Mouse (Mus musculus): ENCODE data around the gene Adam21. TPM values are rescaled to one million over a fixed set of nuclear protein-coding genes. Genes with fewer than 3 reads are reported as not detected.

The Adam21 gene
- 0.38 and 0.59 TPM in 2 replicates for polyA plus RNA-seq (2015; fragmentation: Nextera tagmentation; extraction: Ambion mirVana)

GRCm38 (mm10) chr12:81568374-81568773, at the start of gene Adam21:
Adam21 (minus strand) TSS chr12:81568474.
- Histone ChIP-seq H3K27me3 (no peaks in the 10 kb centered on the region), H3K27ac (no peak within 1 kb of the TSS), H3K9me3 (replicated peaks) (no peaks in the 10 kb centered on the region), H3K9ac (no peak within 1 kb of the TSS), H3K4me2 (no peak within 1 kb of the TSS), H3K36me3 (ENCODE audit: poor library complexity, severe bottlenecking) (peaks cover 26% of the 10 kb centered on the region), H3K4me3 (no peak within 1 kb of the TSS), H3K4me1 (no peaks in the 10 kb centered on the region)
- 83% methylated on average over 1 of the region's 1 CpGs for WGBS
- no peak for ATAC-seq

GRCm38 (mm10) chr12:81616980-81617379, 48.7 kb upstream of the Adam21 start:
- H3K4me3 ChIP-seq: no peak overlapping the region
- ATAC-seq: no peak
- 83% methylated on average over 7 of the region's 7 CpGs for WGBS
- no peak overlapping the region for H3K27ac ChIP-seq
- H3K9ac ChIP-seq: no peak overlapping the region
- H3K36me3 ChIP-seq (ENCODE audit: poor library complexity, severe bottlenecking): no peaks in the 10 kb centered on the region
- H3K9me3 ChIP-seq (replicated peaks): no peaks in the 10 kb centered on the region
- no peaks in the 10 kb centered on the region for H3K27me3 ChIP-seq
- H3K4me2 ChIP-seq: no peak overlapping the region
- H3K4me1 ChIP-seq: no peaks in the 10 kb centered on the region

GRCm38 (mm10) chr12:81615807-81616206, 47.5 kb upstream of the Adam21 start:
- H3K4me3 ChIP-seq: no peak overlapping the region
- no peak overlapping the region for H3K9ac ChIP-seq
- no peaks in the 10 kb centered on the region for H3K9me3 ChIP-seq (replicated peaks)
- 88% methylated on average over 6 of the region's 6 CpGs for WGBS
- H3K27me3 ChIP-seq: no peaks in the 10 kb centered on the region
- H3K4me2 ChIP-seq: no peak overlapping the region
- no peaks in the 10 kb centered on the region for H3K4me1 ChIP-seq
- no peak overlapping the region for H3K27ac ChIP-seq
- no peaks in the 10 kb centered on the region for H3K36me3 ChIP-seq (ENCODE audit: poor library complexity, severe bottlenecking)
- ATAC-seq: no peak

- no peak overlapping the region for H3K4me3 ChIP-seq
- H3K9ac ChIP-seq: no peak overlapping the region
- no peak overlapping the region for H3K27ac ChIP-seq
- H3K4me2 ChIP-seq: no peak overlapping the region
- no peaks in the 10 kb centered on the region for H3K27me3 ChIP-seq
- no peak for ATAC-seq
- no peaks in the 10 kb centered on the region for H3K9me3 ChIP-seq (replicated peaks)
- no peaks in the 10 kb centered on the region for H3K4me1 ChIP-seq
- H3K36me3 ChIP-seq (ENCODE audit: poor library complexity, severe bottlenecking): no peaks in the 10 kb centered on the region
These were observed 41.2 kb upstream of the Adam21 start for GRCm38 (mm10) chr12:81609445-81609844.

DNA sequence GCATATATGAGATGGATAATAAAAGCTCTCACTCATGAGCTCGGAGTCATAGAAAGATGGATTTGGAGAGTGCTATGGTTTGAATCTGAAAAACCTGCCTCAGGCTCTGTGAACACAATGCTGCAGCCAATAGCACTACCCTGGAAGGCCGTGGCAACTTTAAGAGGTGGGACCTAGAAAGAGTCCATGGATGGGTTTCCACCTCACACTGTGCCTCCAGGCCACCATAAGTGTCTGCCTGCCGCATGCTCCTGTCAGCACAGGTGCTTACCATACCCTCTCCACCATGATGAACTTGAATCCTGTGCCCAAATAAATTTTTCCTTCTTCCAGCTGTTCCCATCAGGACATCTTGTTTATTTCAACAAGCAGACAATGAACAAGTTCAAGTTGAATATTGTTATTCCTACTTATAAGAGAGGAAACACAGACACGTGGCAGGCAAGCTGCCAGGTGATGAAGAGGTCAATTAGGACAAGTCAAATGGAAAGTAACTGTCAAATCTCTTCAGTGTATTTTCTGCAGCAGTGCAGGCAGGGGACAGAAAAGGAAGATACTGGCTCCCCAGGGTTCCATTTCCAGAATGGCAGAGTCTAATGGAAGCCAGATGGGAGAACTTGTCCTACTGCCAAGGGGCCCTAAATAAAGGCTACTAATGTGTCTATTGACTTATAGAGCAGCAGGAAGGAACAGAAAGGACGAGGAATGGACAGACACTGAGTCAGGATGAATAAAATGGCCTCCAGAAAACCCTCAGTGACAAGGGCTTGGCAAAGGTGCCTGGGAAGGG, 36.9 kb upstream of the Adam21 start:
- Histone ChIP-seq H3K36me3 (ENCODE audit: poor library complexity, severe bottlenecking) (no peaks in the 10 kb centered on the region), H3K9me3 (replicated peaks) (no peaks in the 10 kb centered on the region), H3K27me3 (peaks cover 17% of the 10 kb centered on the region), H3K4me2 (no peak overlapping the region), H3K4me1 (no peaks in the 10 kb centered on the region), H3K27ac (no peak overlapping the region), H3K9ac (no peak overlapping the region), H3K4me3 (no peak overlapping the region)
- 62% methylated on average over 5 of the region's 5 CpGs for WGBS
- ATAC-seq: no peak

GRCm38 (mm10) chr12:81596547-81597262, 28.4 kb upstream of the Adam21 start:
- no peak overlapping the region for H3K27ac ChIP-seq
- H3K9me3 ChIP-seq (replicated peaks): no peaks in the 10 kb centered on the region
- H3K36me3 ChIP-seq (ENCODE audit: poor library complexity, severe bottlenecking): no peaks in the 10 kb centered on the region
- ATAC-seq: no peak
- H3K27me3 ChIP-seq: peaks cover 8% of the 10 kb centered on the region; the same call in 1 of the 2 replicates
- peaks cover 9% of the 10 kb centered on the region for H3K4me1 ChIP-seq
- no peak overlapping the region for H3K4me3 ChIP-seq
- no peak overlapping the region for H3K4me2 ChIP-seq
- 78% methylated on average over 8 of the region's 8 CpGs for WGBS
- H3K9ac ChIP-seq: no peak overlapping the region

DNA sequence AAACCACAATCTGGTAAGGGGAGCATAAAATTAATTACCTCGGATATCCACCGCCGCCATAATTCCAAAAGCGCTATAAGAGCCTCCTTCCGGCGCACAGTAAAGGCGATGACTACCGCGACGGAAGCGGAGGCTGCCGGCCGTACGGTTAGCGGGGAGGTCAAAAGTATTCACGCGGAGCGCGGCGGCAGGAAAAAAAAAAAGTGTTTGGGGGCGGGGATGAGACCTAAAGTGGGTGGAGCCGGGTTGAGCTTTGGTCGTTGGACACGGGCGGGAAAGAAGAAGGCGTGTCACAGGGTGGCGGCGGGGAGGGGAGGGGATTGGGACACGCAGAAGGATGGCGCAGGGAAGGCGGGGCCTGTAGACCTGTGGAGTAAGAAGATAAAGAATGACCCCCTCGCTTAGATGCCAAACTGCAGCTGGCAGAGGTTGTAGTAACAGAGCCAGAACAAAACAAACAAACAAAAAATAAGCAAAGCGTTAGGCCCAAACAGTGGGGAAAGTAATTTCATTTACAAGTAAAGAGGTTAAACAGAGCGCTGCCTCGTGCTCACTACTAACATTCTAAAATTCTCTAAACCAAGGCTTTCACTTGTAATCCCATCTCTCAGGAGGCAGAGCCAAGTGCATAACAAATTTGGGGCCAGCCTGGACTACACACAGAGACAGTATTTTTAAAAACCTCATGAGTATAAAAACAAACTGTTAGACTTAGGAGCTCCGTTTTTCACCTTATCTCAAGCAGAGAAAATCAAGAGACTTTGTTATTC, 26.8 kb upstream of the Adam21 start, which contains the start of gene Med6:
Med6 (minus strand) TSS at position 107 of the 770 bp plus-strand sequence.
- Histone ChIP-seq H3K27ac (no peak within 1 kb of the TSS; the same call in none of the 2 replicates), H3K9ac (peak within 1 kb of the TSS; percentile 74), H3K4me1 (peaks cover 9% of the 10 kb centered on the region), H3K4me2 (peak within 1 kb of the TSS; percentile 75), H3K36me3 (ENCODE audit: poor library complexity, severe bottlenecking) (peaks cover 7% of the 10 kb centered on the region), H3K9me3 (replicated peaks) (no peaks in the 10 kb centered on the region), H3K27me3 (0 out of 2 replicates have a peak, but pooled peaks cover 3% of the 10 kb centered on the region), H3K4me3 (peak within 1 kb of the TSS; percentile 82)
- 3% methylated on average over 36 of the region's 36 CpGs for WGBS
- ATAC-seq: peak; percentile 98

DNA sequence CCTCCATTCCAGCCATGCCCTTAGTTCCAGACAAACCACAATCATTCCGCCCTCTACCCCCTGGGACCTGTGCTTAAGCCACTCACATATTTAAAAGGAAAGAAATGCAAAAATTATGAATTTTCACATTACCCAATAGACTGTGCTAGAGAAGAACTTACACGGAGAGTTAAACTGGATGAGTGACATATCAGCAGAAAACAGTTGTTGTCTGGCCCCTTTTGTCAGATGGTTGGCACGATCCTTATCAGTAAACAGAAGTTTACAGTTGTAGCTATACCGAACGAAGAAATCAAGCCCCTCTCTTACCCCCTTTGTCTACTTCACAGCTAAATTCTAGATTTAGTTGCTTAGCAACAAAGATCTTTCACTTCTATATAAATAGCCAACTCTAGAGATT, 343 bp downstream of the Adam21 start:
- 86% methylated on average over 5 of the region's 5 CpGs for WGBS
- H3K27ac ChIP-seq: no peak overlapping the region
- peaks cover 23% of the 10 kb centered on the region for H3K36me3 ChIP-seq (ENCODE audit: poor library complexity, severe bottlenecking)
- H3K4me2 ChIP-seq: no peak overlapping the region
- H3K4me3 ChIP-seq: no peak overlapping the region
- H3K4me1 ChIP-seq: no peaks in the 10 kb centered on the region
- no peaks in the 10 kb centered on the region for H3K9me3 ChIP-seq (replicated peaks)
- H3K27me3 ChIP-seq: no peaks in the 10 kb centered on the region
- ATAC-seq: no peak
- H3K9ac ChIP-seq: no peak overlapping the region

DNA sequence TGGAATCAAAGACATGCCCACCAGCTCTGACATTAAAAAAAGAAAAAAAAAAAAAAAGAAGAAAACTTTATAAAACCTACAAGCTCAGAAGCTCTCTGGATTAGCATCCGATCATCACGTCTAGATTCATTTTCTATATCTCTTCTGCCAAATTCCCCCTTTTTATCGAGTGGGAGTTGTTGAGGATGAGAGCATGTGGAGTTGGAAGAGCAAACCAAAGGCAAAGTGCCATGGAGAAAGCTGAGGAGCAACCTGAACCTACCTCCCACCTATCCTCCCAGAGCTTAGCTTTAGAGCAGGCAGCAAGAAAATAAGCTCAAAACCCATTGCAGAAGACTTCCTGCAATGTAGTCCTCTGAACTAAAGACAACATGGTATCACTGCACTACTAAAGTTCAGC, 4.1 kb downstream of the Adam21 start:
- H3K4me2 ChIP-seq: no peak overlapping the region
- no peak for ATAC-seq
- no peaks in the 10 kb centered on the region for H3K4me1 ChIP-seq
- H3K9me3 ChIP-seq (replicated peaks): no peaks in the 10 kb centered on the region
- H3K27me3 ChIP-seq: no peaks in the 10 kb centered on the region
- no peak overlapping the region for H3K27ac ChIP-seq
- 95% methylated on average over 3 of the region's 3 CpGs for WGBS
- no peak overlapping the region for H3K4me3 ChIP-seq
- H3K36me3 ChIP-seq (ENCODE audit: poor library complexity, severe bottlenecking): no peaks in the 10 kb centered on the region
- H3K9ac ChIP-seq: no peak overlapping the region

DNA sequence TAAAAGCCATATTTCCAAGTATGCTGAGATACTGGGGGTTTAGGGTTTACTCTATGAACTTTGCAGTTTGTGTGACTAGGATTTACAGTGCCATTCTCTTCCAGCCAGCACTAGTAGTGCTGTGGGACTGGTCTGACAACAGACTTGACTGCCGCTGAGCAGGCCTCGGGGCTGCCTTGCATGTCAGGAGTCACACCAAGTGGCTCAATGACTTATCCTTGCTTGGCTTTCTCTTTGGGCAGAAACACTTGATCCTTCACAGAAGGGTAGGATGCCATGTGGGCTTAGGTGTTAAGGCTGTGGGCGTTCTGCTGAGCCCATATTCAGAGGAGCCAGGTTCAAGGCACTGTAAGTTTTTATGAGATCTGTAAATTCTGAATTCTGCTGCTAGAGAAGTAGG, 19.0 kb downstream of the Adam21 start:
- no peaks in the 10 kb centered on the region for H3K4me1 ChIP-seq
- H3K27me3 ChIP-seq: no peaks in the 10 kb centered on the region
- no peak overlapping the region for H3K9ac ChIP-seq
- no peak for ATAC-seq
- H3K4me3 ChIP-seq: no peak overlapping the region
- WGBS: 91% methylated on average over 3 of the region's 3 CpGs
- no peaks in the 10 kb centered on the region for H3K36me3 ChIP-seq (ENCODE audit: poor library complexity, severe bottlenecking)
- H3K27ac ChIP-seq: no peak overlapping the region
- no peak overlapping the region for H3K4me2 ChIP-seq
- no peaks in the 10 kb centered on the region for H3K9me3 ChIP-seq (replicated peaks)

DNA sequence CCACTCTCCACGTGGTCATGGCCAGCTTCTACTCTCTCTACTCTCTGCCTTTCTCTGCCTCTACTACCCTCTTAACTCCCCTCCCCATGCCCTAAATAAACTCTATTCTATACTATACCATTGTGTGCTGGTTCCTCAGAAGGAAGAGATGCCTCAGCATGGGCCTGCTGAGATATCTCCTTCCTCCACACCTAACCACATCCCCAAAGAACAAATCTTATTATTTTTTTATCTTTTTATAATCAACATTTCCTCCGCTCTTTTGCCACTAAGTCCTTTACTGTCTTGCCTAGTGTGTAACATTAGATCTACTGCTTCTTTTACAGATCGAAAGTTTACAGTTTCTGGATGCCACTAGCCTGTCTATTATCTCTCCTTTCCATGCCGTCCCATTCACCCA, 21.1 kb downstream of the Adam21 start:
- ATAC-seq: no peak
- WGBS: 75% methylated on average over 4 of the region's 4 CpGs
- Histone ChIP-seq H3K27me3 (no peaks in the 10 kb centered on the region), H3K4me3 (no peak overlapping the region), H3K9me3 (replicated peaks) (no peaks in the 10 kb centered on the region), H3K9ac (no peak overlapping the region), H3K4me2 (no peak overlapping the region), H3K27ac (no peak overlapping the region), H3K4me1 (no peaks in the 10 kb centered on the region), H3K36me3 (ENCODE audit: poor library complexity, severe bottlenecking) (no peaks in the 10 kb centered on the region)

GRCm38 (mm10) chr12:81533029-81533419, 35.2 kb downstream of the Adam21 start:
- ATAC-seq: no peak; the same call in 1 of the 2 replicates
- peak overlapping the region; percentile 86 for H3K4me3 ChIP-seq
- H3K4me2 ChIP-seq: peak overlapping the region; percentile 75
- H3K27me3 ChIP-seq: no peaks in the 10 kb centered on the region
- peak overlapping the region; percentile 80 for H3K9ac ChIP-seq
- peaks cover 12% of the 10 kb centered on the region for H3K4me1 ChIP-seq
- WGBS: 35% methylated on average over 4 of the region's 4 CpGs
- peak overlapping the region; percentile 68 for H3K27ac ChIP-seq
- H3K36me3 ChIP-seq (ENCODE audit: poor library complexity, severe bottlenecking): no peaks in the 10 kb centered on the region
- H3K9me3 ChIP-seq (replicated peaks): no peaks in the 10 kb centered on the region

All from forebrain, embryonic 13.5 days (tissue).